Mouse (Mus musculus) liver, embryonic 11.5 days (tissue): ENCODE measurements around the gene Zfp512b. TPM values are rescaled to one million over a fixed set of nuclear protein-coding genes. Genes with fewer than 3 reads are reported as not detected.
A peak's percentile ranks its signal among the peaks of the same experiment; 100 is the strongest.

Experiments
- ATAC-seq: fragments of 200-750 bp; cut with Nextera tagmentation; replicated peaks from 2 replicates; pipeline ENCODE4 v1.8.0; 2017; ENCODE audit warnings: moderate number of reproducible peaks, mild to moderate bottlenecking, moderate TSS enrichment, moderate library complexity; ENCODE audit not compliant: low FRiP score
- DNase-seq: peaks from one replicate; pipeline ENCODE4 v3.0.0-alpha.2; 2017; ENCODE audit warnings: low spot score
- H3K27ac ChIP-seq: fragments of 300-500 bp; sonication (generic); 2 replicates; pipeline ENCODE4 v1.5.1; 2014; ENCODE audit warnings: mild to moderate bottlenecking, low read depth, low read length, control low read depth
- H3K27me3 ChIP-seq: fragments of 300-500 bp; sonication (generic); replicated peaks from 2 replicates; pipeline ENCODE4 v1.6.1; 2014; ENCODE audit warnings: low read length, mixed read lengths; ENCODE audit not compliant: control insufficient read depth, insufficient read depth
- H3K36me3 ChIP-seq: fragments of 300-500 bp; sonication (generic); 2 replicates; pipeline ENCODE4 v1.6.1; 2014; ENCODE audit warnings: mild to moderate bottlenecking, low read length, moderate library complexity, mixed read lengths; ENCODE audit not compliant: control insufficient read depth, insufficient read depth
- H3K4me1 ChIP-seq: fragments of 300-500 bp; sonication (generic); replicated peaks from 2 replicates; pipeline ENCODE4 v1.6.1; 2014; ENCODE audit warnings: low read length, mixed read lengths; ENCODE audit not compliant: control insufficient read depth, insufficient read depth
- H3K4me2 ChIP-seq: fragments of 300-500 bp; sonication (generic); 2 replicates; pipeline ENCODE4 v1.6.1; 2014; ENCODE audit warnings: mild to moderate bottlenecking, control low read depth, moderate library complexity
- H3K4me3 ChIP-seq: fragments of 300-500 bp; sonication (generic); 2 replicates; pipeline ENCODE4 v1.5.1; 2014; ENCODE audit warnings: low read depth, low read length, control low read depth
- H3K9ac ChIP-seq: fragments of 300-500 bp; sonication (generic); 2 replicates; pipeline ENCODE4 v1.6.1; 2014; ENCODE audit warnings: low read depth, low read length, control low read depth
- H3K9me3 ChIP-seq: fragments of 300-500 bp; sonication (generic); 2 replicates; pipeline ENCODE4 v1.6.1; 2016; ENCODE audit warnings: low read length, inconsistent platforms, mixed read lengths; ENCODE audit not compliant: control insufficient read depth
- WGBS: fragments of 180-500 bp; shearing (Covaris S2); extraction: QIAGEN DNeasy Blood & Tissue Kit; methylation state at CpG from one replicate; pipeline ENCODE4 v1.1.7; 2014; 5-methylcytosine and 5-hydroxymethylcytosine counted together
- polyA plus RNA-seq: library from polyadenylated mRNA; unstranded; fragments of >200 nt; fragmentation: Nextera tagmentation; extraction: Ambion mirVana; gene quantifications from 2 replicates; pipeline ENCODE4 v1.2.1, GENCODE M21; 2014

Zfp512b gene
- polyA plus RNA-seq, 1 experiment from 2014 or later: 31.2 TPM

DNA sequence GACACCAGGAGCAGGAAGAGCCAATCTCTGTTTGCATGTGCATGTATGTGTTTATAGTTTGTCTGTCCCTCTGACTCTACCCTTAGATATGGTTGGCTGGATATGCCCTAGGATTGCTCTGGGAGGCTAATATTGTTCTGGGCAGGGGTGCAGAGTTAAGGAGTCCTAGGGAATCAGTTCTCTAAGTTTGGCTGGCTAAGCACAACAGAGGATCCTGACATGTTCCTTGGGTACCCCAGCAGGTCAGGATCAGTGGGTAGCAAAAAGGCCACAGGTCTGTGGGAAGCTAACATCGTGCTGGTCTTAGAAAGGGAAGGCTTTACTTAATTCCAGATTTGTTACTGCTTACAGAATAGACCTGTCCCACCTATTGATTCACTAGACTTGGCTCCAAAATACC, 12.9 kb downstream of the Zfp512b start:
- no peak for ATAC-seq
- Histone ChIP-seq H3K4me3 (no peak overlapping the region), H3K4me2 (peak overlapping the region; percentile 77; the same call in 1 of the 2 replicates), H3K4me1 (peaks cover 48% of the 10 kb centered on the region), H3K27ac (no peak overlapping the region), H3K27me3 (no peaks in the 10 kb centered on the region), H3K9ac (no peak overlapping the region; the same call in 1 of the 2 replicates), H3K9me3 (no peaks in the 10 kb centered on the region), H3K36me3 (peaks cover 8% of the 10 kb centered on the region)
- DNase-seq: no peak
- whole genome bisulfite sequencing: 96% methylated on average over 1 of the region's 1 CpGs

DNA sequence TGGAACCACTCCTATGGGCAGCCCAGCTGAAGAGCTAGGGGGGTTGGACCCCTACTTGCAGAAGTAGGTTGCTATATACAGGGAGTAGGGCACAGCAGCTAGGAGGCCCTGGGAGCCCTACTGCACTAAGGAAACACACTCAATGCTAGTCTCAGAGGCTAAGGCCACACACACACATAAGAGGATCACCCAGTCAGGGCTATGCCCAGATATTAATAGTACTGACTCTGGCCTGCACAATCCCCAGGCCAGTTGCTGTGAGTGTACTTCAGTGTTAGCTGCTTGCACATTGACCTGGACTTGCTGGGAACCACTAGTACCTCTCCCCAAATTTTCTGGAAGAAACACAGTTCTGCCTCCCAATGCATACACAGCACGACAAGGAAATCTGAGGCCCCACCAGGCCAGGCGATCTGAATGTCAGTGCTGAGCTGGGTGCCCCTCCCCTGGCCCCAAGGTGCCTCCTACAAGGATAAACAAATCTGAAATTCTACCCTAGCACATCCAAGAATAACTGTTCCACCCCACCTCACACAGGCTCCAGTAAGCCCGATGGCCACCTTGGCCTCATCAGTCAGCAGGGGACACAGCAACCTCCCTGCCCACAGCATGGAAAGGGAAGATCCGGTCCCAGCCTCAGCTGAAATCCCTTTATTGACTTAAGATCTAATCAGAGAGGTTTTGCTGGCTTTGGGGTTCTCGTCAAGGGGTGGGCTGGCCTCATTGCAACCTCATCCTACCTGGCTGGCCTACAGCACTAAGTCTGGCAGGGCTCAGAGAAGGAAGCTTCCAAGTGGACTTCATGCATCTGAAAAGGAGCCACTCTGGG, 13.6 kb downstream of the Zfp512b start:
- H3K36me3 ChIP-seq: peaks cover under 1% of the 10 kb centered on the region
- H3K27ac ChIP-seq: peak overlapping the region; percentile 80
- no peak overlapping the region; the same call in 1 of the 2 replicates for H3K9ac ChIP-seq
- DNase-seq (peak; percentile 30), ATAC-seq (no peak)
- H3K4me3 ChIP-seq: no peak overlapping the region
- WGBS: 52% methylated on average over 5 of the region's 5 CpGs
- no peaks in the 10 kb centered on the region for H3K27me3 ChIP-seq
- peaks cover 48% of the 10 kb centered on the region for H3K4me1 ChIP-seq
- peak overlapping the region; percentile 77 for H3K4me2 ChIP-seq
- H3K9me3 ChIP-seq: no peaks in the 10 kb centered on the region

DNA sequence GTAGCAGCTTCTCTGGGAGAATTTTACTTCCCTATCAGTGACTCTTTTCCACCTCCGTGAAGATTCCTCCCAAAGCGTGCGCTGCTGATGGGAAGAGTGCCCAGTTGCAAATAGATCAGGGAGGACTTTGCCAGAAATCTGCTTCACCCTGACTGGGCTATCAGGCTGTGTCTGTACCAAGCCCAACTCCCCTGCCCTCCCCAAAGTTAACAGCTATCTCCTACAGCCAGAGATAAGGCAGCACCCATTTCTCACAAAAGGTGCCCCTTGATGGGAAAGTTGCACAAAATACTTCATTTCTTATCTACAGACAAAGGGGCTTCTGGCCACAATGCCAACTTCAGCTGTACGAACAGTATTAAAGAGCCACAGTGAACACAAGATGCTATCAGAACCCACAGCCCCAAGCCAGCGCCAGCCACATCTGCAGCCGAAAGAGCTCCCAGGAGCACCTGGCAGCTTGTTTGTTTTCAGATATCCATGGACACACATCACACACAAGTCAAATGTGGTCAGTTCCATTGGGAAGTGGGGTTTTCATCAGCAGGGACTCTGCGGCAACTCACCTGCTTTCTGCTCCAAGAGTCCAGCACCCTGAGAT, 14.5 kb downstream of the Zfp512b start:
- Histone ChIP-seq H3K9ac (peak overlapping the region; percentile 8; the same call in 1 of the 2 replicates), H3K27me3 (no peaks in the 10 kb centered on the region), H3K4me2 (peak overlapping the region; percentile 54), H3K9me3 (no peaks in the 10 kb centered on the region), H3K36me3 (peaks cover under 1% of the 10 kb centered on the region; the same call in 1 of the 2 replicates), H3K4me3 (peak overlapping the region; percentile 1; the same call in 1 of the 2 replicates), H3K4me1 (peaks cover 52% of the 10 kb centered on the region), H3K27ac (peak overlapping the region; percentile 80)
- ATAC-seq: peak; percentile 46
- DNase-seq: peak; percentile 39
- WGBS: 59% methylated on average over 7 of the region's 7 CpGs

DNA sequence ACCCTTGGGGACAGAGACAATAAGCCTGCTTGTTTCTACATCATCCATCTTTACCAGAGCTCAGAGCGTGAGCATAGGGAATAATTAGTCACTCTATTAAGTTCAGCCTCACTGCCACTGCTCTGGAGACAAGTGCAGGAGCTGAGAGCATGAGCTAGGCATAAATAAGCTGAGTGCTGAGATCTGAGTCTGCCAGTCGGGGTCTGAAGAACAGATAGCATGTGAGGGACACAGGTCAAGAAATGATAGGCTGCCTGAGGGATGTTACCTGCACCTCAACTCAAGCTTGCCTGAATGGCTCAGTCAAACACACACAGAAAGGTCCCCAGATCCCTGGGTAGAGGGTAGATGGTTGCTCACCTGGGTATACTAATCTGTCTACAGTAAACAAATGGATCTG, 15.5 kb downstream of the Zfp512b start:
- H3K27me3 ChIP-seq: no peaks in the 10 kb centered on the region
- peaks cover 49% of the 10 kb centered on the region for H3K4me1 ChIP-seq
- ATAC-seq (no peak), DNase-seq (no peak)
- no peak overlapping the region for H3K27ac ChIP-seq
- H3K36me3 ChIP-seq: peaks cover 5% of the 10 kb centered on the region
- no peaks in the 10 kb centered on the region for H3K9me3 ChIP-seq
- WGBS: 79% methylated on average over 2 of the region's 2 CpGs
- 0 out of 2 replicates have a peak overlapping the region, but pooled peaks have one; percentile 6 for H3K9ac ChIP-seq
- peak overlapping the region; percentile 15; the same call in 1 of the 2 replicates for H3K4me2 ChIP-seq
- no peak overlapping the region for H3K4me3 ChIP-seq

DNA sequence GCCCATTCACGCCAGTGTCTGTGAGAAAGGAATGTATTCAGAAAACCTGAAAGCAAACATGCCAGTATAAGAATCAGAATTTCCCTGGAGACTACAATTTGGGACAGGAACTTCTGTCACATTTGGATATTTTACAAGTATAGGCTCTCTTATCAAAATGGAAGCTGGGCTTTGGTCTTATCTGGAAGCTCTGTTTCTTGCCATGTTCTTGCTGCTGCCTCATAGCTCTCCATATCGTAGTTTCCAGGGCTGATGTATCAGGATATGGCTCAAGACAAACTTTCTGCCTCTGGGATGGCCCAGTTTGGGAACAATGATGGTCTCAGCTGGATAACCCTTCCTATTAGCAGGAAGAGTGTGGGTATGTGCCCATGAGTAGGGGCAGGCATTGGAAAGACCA, 16.0 kb downstream of the Zfp512b start:
- Histone ChIP-seq H3K36me3 (peaks cover 5% of the 10 kb centered on the region), H3K4me2 (peak overlapping the region; percentile 15; the same call in 1 of the 2 replicates), H3K27me3 (no peaks in the 10 kb centered on the region), H3K27ac (no peak overlapping the region), H3K9ac (no peak overlapping the region), H3K9me3 (no peaks in the 10 kb centered on the region), H3K4me3 (no peak overlapping the region), H3K4me1 (peaks cover 49% of the 10 kb centered on the region)
- DNase-seq: peak; percentile 26
- 73% methylated on average over 2 of the region's 2 CpGs for WGBS
- no peak for ATAC-seq

DNA sequence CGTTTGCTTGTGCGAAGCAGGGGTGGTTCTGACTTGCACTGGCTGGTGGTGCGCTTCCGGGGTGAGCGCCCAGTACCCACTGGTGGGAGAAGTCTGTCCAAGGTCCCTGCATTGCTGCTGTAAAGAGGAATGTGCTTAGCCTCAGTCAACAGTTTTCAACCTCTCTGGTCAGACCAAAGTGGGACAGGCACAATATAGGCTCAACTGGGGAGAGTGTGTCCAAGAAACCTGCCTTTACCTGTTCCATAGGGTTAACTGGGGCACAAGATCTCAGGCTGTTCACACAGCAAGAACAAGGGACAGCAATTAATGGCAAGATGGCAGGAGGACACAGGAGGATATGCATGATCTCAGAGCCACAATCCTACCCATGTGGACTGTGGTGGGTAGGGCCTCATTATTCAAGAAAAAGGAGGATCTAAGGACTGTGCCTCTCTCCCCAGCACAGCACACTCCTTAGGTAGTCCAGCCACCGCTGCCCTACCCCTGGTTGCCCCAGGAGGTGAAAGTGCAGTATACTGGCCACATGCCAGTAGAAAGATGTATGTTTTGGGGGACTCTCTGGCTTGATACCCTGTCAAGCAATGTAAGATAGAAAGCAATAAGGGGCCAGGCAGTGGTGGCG, 17.6 kb downstream of the Zfp512b start:
- DNase-seq: peak; percentile 21
- Histone ChIP-seq H3K4me2 (no peak overlapping the region), H3K4me3 (no peak overlapping the region), H3K9ac (no peak overlapping the region), H3K27me3 (no peaks in the 10 kb centered on the region), H3K9me3 (no peaks in the 10 kb centered on the region), H3K4me1 (peaks cover 48% of the 10 kb centered on the region), H3K27ac (no peak overlapping the region), H3K36me3 (peaks cover 5% of the 10 kb centered on the region)
- WGBS: 92% methylated on average over 7 of the region's 7 CpGs
- ATAC-seq: no peak

DNA sequence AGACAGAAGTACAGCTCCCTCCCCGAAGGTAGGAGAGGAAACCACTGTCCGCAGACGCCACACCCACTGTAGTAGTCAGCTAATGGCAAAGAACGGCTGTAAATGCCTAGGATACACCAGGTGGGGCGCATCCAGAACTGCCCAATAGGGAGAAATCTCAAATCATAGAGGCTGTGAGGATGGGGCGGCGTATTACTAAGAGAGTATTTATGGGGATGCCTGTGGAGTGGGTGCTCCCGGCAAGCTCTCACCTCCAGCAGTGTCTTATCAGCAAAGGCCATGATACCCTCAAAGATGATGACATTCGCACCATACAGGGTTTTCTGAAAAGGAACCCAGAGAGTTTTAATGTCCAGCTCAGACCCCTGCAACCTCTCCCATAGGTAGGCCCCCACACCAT, 18.6 kb downstream of the Zfp512b start:
- no peak for ATAC-seq
- no peak for DNase-seq
- no peak overlapping the region for H3K4me2 ChIP-seq
- peaks cover 5% of the 10 kb centered on the region for H3K36me3 ChIP-seq
- H3K9me3 ChIP-seq: no peaks in the 10 kb centered on the region
- H3K9ac ChIP-seq: no peak overlapping the region
- peaks cover 38% of the 10 kb centered on the region for H3K4me1 ChIP-seq
- H3K27me3 ChIP-seq: no peaks in the 10 kb centered on the region
- 81% methylated on average over 9 of the region's 9 CpGs for WGBS
- no peak overlapping the region for H3K27ac ChIP-seq
- H3K4me3 ChIP-seq: no peak overlapping the region

DNA sequence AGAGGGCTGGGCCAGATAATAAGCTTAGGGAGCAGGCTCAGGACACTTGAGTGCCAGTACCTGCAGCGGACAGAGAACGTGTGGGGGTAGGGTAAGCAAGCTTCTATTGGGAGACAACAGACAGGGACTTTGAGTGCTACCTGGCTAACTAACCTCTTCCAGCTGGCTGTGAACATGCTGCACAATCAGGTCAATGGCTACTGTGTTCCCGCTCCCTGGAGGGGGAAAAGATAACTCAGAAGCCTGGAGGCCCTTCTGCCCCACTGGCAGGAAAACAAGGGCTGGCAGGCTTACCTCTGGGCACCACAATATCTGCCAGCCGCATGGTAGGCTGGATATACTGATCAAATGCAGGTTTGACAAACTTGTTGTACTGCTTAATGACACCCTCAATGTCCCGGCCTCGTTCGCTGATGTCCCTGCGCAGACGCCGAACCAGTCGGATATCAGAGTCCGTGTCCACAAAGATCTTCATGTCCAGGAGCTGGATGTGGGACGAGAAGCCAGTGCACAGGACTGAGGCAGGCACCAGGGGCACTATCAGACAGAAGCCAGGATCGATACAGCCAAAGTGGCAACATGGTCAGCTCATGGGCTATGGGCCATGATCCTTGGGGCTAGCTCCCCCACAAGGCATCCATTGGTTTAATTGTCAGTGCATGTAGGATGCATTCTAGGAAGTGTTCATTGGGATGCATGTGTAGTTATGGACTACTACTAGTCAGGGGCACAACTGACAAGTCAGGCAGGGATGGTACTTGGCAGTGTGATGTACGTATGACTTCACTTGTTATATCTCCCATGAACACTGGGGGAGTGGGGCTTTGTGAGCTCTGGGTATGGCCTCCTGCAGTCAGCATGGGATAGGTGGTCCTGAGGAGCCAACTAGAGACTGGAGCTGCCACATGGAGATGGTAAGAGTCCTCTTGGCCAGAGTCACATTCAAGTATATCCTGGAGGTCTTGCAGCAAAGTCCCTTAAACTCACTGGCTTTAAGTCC, 19.4 kb downstream of the Zfp512b start:
- H3K4me3 ChIP-seq: no peak overlapping the region
- no peak overlapping the region for H3K4me2 ChIP-seq
- peaks cover 5% of the 10 kb centered on the region for H3K36me3 ChIP-seq
- H3K9ac ChIP-seq: no peak overlapping the region
- H3K4me1 ChIP-seq: peaks cover 37% of the 10 kb centered on the region
- DNase-seq: peak; percentile 29
- 92% methylated on average over 15 of the region's 15 CpGs for WGBS
- H3K27ac ChIP-seq: no peak overlapping the region
- H3K9me3 ChIP-seq: no peaks in the 10 kb centered on the region
- no peaks in the 10 kb centered on the region for H3K27me3 ChIP-seq
- no peak for ATAC-seq
